Mouse (Mus musculus): Measurements from ENCODE around the gene H2-Q4.
"Not testable (repeated sequence)": the region's sequence is repeated elsewhere in the genome, so short reads cannot be mapped to it uniquely, and the experiment has no call there.

The H2-Q4 gene

GRCm38 (mm10) chr17:35420206-35420810 lies 40.9 kb downstream of the H2-Q4 start:
- DNase-seq = not testable (repeated sequence)

GRCm38 (mm10) chr17:35421331-35421730 lies 41.9 kb downstream of the H2-Q4 start:
- not testable (repeated sequence) for DNase-seq

GRCm38 (mm10) chr17:35422360-35422759 lies 42.9 kb downstream of the H2-Q4 start:
- not testable (repeated sequence) for DNase-seq

- DNase-seq = not testable (repeated sequence)
Observed at GRCm38 (mm10) chr17:35423131-35423810, 43.9 kb downstream of the H2-Q4 start.

- not testable (repeated sequence) for DNase-seq
Observed at GRCm38 (mm10) chr17:35424106-35424505, 44.7 kb downstream of the H2-Q4 start.

GRCm38 (mm10) chr17:35424624-35425416 lies 45.4 kb downstream of the H2-Q4 start, which contains the start of gene H2-Q6:
Gene H2-Q6, plus strand, starts transcription at chr17:35424850.
- not testable (repeated sequence) for DNase-seq

- not testable (repeated sequence) for DNase-seq
Observed at GRCm38 (mm10) chr17:35425474-35425873, 46.1 kb downstream of the H2-Q4 start.

GRCm38 (mm10) chr17:35428883-35429282 lies 49.5 kb downstream of the H2-Q4 start:
- DNase-seq = not testable (repeated sequence)

GRCm38 (mm10) chr17:35430671-35431070 lies 51.3 kb downstream of the H2-Q4 start:
- DNase-seq = not testable (repeated sequence)

- not testable (repeated sequence) for DNase-seq
Observed at GRCm38 (mm10) chr17:35432167-35432566, 52.8 kb downstream of the H2-Q4 start.

- not testable (repeated sequence) for DNase-seq
Observed at GRCm38 (mm10) chr17:35434836-35435235, 55.4 kb downstream of the H2-Q4 start.

Measured in right cerebral cortex, adult 18-20 months (tissue).